Mouse (Mus musculus): ENCODE results near the gene Mrvi1. TPM values are rescaled to one million over a fixed set of nuclear protein-coding genes. Genes with fewer than 3 reads are reported as not detected.

Mrvi1 gene
- polyA plus RNA-seq (2011; ENCODE audit: insufficient read length, low read depth, missing spikeins): 6.4 and 12.0 TPM in 2 replicates

- Histone ChIP-seq H3K4me1 (ENCODE audit: control insufficient read depth, insufficient read depth, low read length) (no peaks in the 10 kb centered on the region), H3K27ac (ENCODE audit: insufficient read depth, low read length) (no peak within 1 kb of the TSS), H3K4me3 (ENCODE audit: insufficient read depth, low read length) (peak within 1 kb of the TSS; percentile 7; the same call in 1 of the 2 replicates)
- TF ChIP-seq POLR2A (IDR thresholded peaks at IDR 0.05; ENCODE audit: low read depth, low read length) (peak; percentile 21; the same call in 1 of the 2 replicates), CTCF (IDR thresholded peaks at IDR 0.05; ENCODE audit: borderline replicate concordance, insufficient read depth, low read length) (no peak)
Observed at GRCm38 (mm10) chr7:110982053-110982705, at the start of gene Mrvi1. Gene Mrvi1, minus strand, starts transcription at chr7:110982461.

- Histone ChIP-seq H3K4me1 (ENCODE audit: control insufficient read depth, insufficient read depth, low read length) (peaks cover 2% of the 10 kb centered on the region; the same call in 1 of the 2 replicates), H3K27ac (ENCODE audit: insufficient read depth, low read length) (peak overlapping the region; percentile 86; the same call in 1 of the 2 replicates), H3K4me3 (ENCODE audit: insufficient read depth, low read length) (peak overlapping the region; percentile 63)
- no peak for TF ChIP-seq POLR2A (IDR thresholded peaks at IDR 0.05; ENCODE audit: low read depth, low read length)
- no peak for TF ChIP-seq CTCF (IDR thresholded peaks at IDR 0.05; ENCODE audit: borderline replicate concordance, insufficient read depth, low read length)
Observed at GRCm38 (mm10) chr7:111029046-111029553, 46.8 kb upstream of the Mrvi1 start.

- TF ChIP-seq CTCF (IDR thresholded peaks at IDR 0.05; ENCODE audit: borderline replicate concordance, insufficient read depth, low read length) (no peak), POLR2A (IDR thresholded peaks at IDR 0.05; ENCODE audit: low read depth, low read length) (peak; percentile 91)
- Histone ChIP-seq H3K4me1 (ENCODE audit: control insufficient read depth, insufficient read depth, low read length) (peaks cover 2% of the 10 kb centered on the region; the same call in 1 of the 2 replicates), H3K4me3 (ENCODE audit: insufficient read depth, low read length) (peak within 1 kb of the TSS; percentile 63), H3K27ac (ENCODE audit: insufficient read depth, low read length) (peak within 1 kb of the TSS; percentile 86)
Observed at GRCm38 (mm10) chr7:111028281-111029045, 46.2 kb upstream of the Mrvi1 start, which contains the start of gene Ctr9. Gene Ctr9, plus strand, starts transcription at chr7:111028951.

- no peak for TF ChIP-seq POLR2A (IDR thresholded peaks at IDR 0.05; ENCODE audit: low read depth, low read length)
- no peak for TF ChIP-seq CTCF (IDR thresholded peaks at IDR 0.05; ENCODE audit: borderline replicate concordance, insufficient read depth, low read length)
- Histone ChIP-seq H3K4me3 (ENCODE audit: insufficient read depth, low read length) (no peak overlapping the region), H3K27ac (ENCODE audit: insufficient read depth, low read length) (no peak overlapping the region), H3K4me1 (ENCODE audit: control insufficient read depth, insufficient read depth, low read length) (peaks cover 2% of the 10 kb centered on the region; the same call in 1 of the 2 replicates)
Observed at GRCm38 (mm10) chr7:111024912-111025311, 42.7 kb upstream of the Mrvi1 start.

- H3K27ac ChIP-seq (ENCODE audit: insufficient read depth, low read length): no peak overlapping the region
- H3K4me3 ChIP-seq (ENCODE audit: insufficient read depth, low read length): no peak overlapping the region
- TF ChIP-seq CTCF (IDR thresholded peaks at IDR 0.05; ENCODE audit: borderline replicate concordance, insufficient read depth, low read length): no peak
- H3K4me1 ChIP-seq (ENCODE audit: control insufficient read depth, insufficient read depth, low read length): peaks cover 2% of the 10 kb centered on the region; the same call in 1 of the 2 replicates
Observed at GRCm38 (mm10) chr7:111024068-111024594, 41.9 kb upstream of the Mrvi1 start.

- Histone ChIP-seq H3K4me3 (ENCODE audit: insufficient read depth, low read length) (no peak overlapping the region), H3K4me1 (ENCODE audit: control insufficient read depth, insufficient read depth, low read length) (peaks cover 2% of the 10 kb centered on the region; the same call in 1 of the 2 replicates), H3K27ac (ENCODE audit: insufficient read depth, low read length) (no peak overlapping the region)
- TF ChIP-seq POLR2A (IDR thresholded peaks at IDR 0.05; ENCODE audit: low read depth, low read length) (no peak), CTCF (IDR thresholded peaks at IDR 0.05; ENCODE audit: borderline replicate concordance, insufficient read depth, low read length) (no peak)
Observed at GRCm38 (mm10) chr7:111020814-111021213, 38.6 kb upstream of the Mrvi1 start.

GRCm38 (mm10) chr7:111016921-111017320 lies 34.7 kb upstream of the Mrvi1 start:
- no peak overlapping the region for H3K4me3 ChIP-seq (ENCODE audit: insufficient read depth, low read length)
- H3K4me1 ChIP-seq (ENCODE audit: control insufficient read depth, insufficient read depth, low read length): no peaks in the 10 kb centered on the region
- TF ChIP-seq POLR2A (IDR thresholded peaks at IDR 0.05; ENCODE audit: low read depth, low read length): no peak
- no peak for TF ChIP-seq CTCF (IDR thresholded peaks at IDR 0.05; ENCODE audit: borderline replicate concordance, insufficient read depth, low read length)
- H3K27ac ChIP-seq (ENCODE audit: insufficient read depth, low read length): no peak overlapping the region

GRCm38 (mm10) chr7:111015731-111016130 lies 33.5 kb upstream of the Mrvi1 start:
- H3K4me1 ChIP-seq (ENCODE audit: control insufficient read depth, insufficient read depth, low read length): no peaks in the 10 kb centered on the region
- TF ChIP-seq CTCF (IDR thresholded peaks at IDR 0.05; ENCODE audit: borderline replicate concordance, insufficient read depth, low read length): no peak
- TF ChIP-seq POLR2A (IDR thresholded peaks at IDR 0.05; ENCODE audit: low read depth, low read length): no peak
- no peak overlapping the region for H3K27ac ChIP-seq (ENCODE audit: insufficient read depth, low read length)
- H3K4me3 ChIP-seq (ENCODE audit: insufficient read depth, low read length): no peak overlapping the region

- Histone ChIP-seq H3K4me1 (ENCODE audit: control insufficient read depth, insufficient read depth, low read length) (no peaks in the 10 kb centered on the region), H3K4me3 (ENCODE audit: insufficient read depth, low read length) (no peak overlapping the region), H3K27ac (ENCODE audit: insufficient read depth, low read length) (no peak overlapping the region)
- TF ChIP-seq CTCF (IDR thresholded peaks at IDR 0.05; ENCODE audit: borderline replicate concordance, insufficient read depth, low read length) (peak; percentile 70), POLR2A (IDR thresholded peaks at IDR 0.05; ENCODE audit: low read depth, low read length) (no peak)
Observed at GRCm38 (mm10) chr7:111014893-111015292, 32.6 kb upstream of the Mrvi1 start.

Measured in embryonic fibroblast, embryonic 13.5 days (primary cell).